Mouse (Mus musculus) megakaryocyte, embryonic 14.5 days (primary cell): Measurements from ENCODE around the gene Gclc.

Source experiments
- FLI1 ChIP-seq: IDR thresholded peaks from 2 replicates; pipeline ENCODE4 v1.6.1; 2012; ENCODE audit warnings: low read length, inconsistent platforms, mixed read lengths
- GATA1 ChIP-seq: IDR thresholded peaks from 3 replicates; pipeline ENCODE4 v1.6.1; 2012; ENCODE audit warnings: mixed read lengths, low read length, inconsistent platforms, borderline replicate concordance

GRCm38 (mm10) chr9:77834259-77834993 is 80.1 kb downstream of the Gclc start:
- no peak for TF ChIP-seq GATA1
- TF ChIP-seq FLI1 = no peak
